Mouse (Mus musculus) midbrain, embryonic 12.5 days (tissue): ENCODE results near the gene Etnppl. TPM values are rescaled to one million over a fixed set of nuclear protein-coding genes. Genes with fewer than 3 reads are reported as not detected.

Experiments used
- ATAC-seq: fragments of 200-750 bp; cut with Nextera tagmentation; 2 replicates; pipeline ENCODE4 v1.8.0; 2017; ENCODE audit warnings: low read depth, moderate TSS enrichment, moderate library complexity; ENCODE audit not compliant: low FRiP score
- H3K27ac ChIP-seq: fragments of 300-500 bp; sonication (generic); replicated peaks from 2 replicates; pipeline ENCODE4 v1.5.1; 2016; ENCODE audit warnings: mild to moderate bottlenecking
- H3K27me3 ChIP-seq: fragments of 300-500 bp; sonication (generic); 2 replicates; pipeline ENCODE4 v1.6.1; 2016; ENCODE audit warnings: mild to moderate bottlenecking
- H3K36me3 ChIP-seq: fragments of 300-500 bp; sonication (generic); 2 replicates; pipeline ENCODE4 v1.6.1; 2016
- H3K4me1 ChIP-seq: fragments of 300-500 bp; sonication (generic); 2 replicates; pipeline ENCODE4 v1.6.1; 2016
- H3K4me2 ChIP-seq: fragments of 300-500 bp; sonication (generic); replicated peaks from 2 replicates; pipeline ENCODE4 v1.6.1; 2016; ENCODE audit warnings: mild to moderate bottlenecking, moderate library complexity
- H3K4me3 ChIP-seq: fragments of 300-500 bp; sonication (generic); 2 replicates; pipeline ENCODE4 v1.5.1; 2016; ENCODE audit warnings: mild to moderate bottlenecking
- H3K9ac ChIP-seq: fragments of 300-500 bp; sonication (generic); replicated peaks from 2 replicates; pipeline ENCODE4 v1.6.1; 2016; ENCODE audit warnings: mild to moderate bottlenecking, moderate library complexity
- H3K9me3 ChIP-seq: fragments of 300-500 bp; sonication (generic); 2 replicates; pipeline ENCODE4 v1.6.1; 2016; ENCODE audit warnings: mild to moderate bottlenecking
- WGBS: fragments of 180-500 bp; shearing (Covaris S2); methylation state at CpG from one replicate; pipeline ENCODE4 v1.1.7; 2016; 5-methylcytosine and 5-hydroxymethylcytosine counted together
- polyA plus RNA-seq: library from polyadenylated mRNA; unstranded; fragments of >200 nt; fragmentation: Nextera tagmentation; extraction: Ambion mirVana; gene quantifications from 2 replicates; pipeline ENCODE4 v1.2.1, GENCODE M21; 2016

The Etnppl gene
- 0.05 TPM in 1 of 2 replicates, not detected in the other for polyA plus RNA-seq

GRCm38 (mm10) chr3:130617439-130617898, at the start of gene Etnppl:
Gene Etnppl (plus strand): TSS chr3:130617448.
- no peak within 1 kb of the TSS for H3K4me3 ChIP-seq
- 3% methylated on average over 10 of the region's 10 CpGs for WGBS
- 0 out of 2 replicates have a peak, but pooled peaks have one; percentile 19 for ATAC-seq

GRCm38 (mm10) chr3:130568331-130569095, 48.7 kb upstream of the Etnppl start:
- no peaks in the 10 kb centered on the region for H3K36me3 ChIP-seq
- no peaks in the 10 kb centered on the region for H3K27me3 ChIP-seq
- H3K9me3 ChIP-seq = no peaks in the 10 kb centered on the region
- no peak for ATAC-seq
- WGBS = 88% methylated on average over 16 of the region's 16 CpGs
- no peak overlapping the region for H3K9ac ChIP-seq
- H3K4me2 ChIP-seq = no peak overlapping the region
- H3K27ac ChIP-seq = no peak overlapping the region
- H3K4me3 ChIP-seq = no peak overlapping the region
- H3K4me1 ChIP-seq = no peaks in the 10 kb centered on the region

More at GRCm38 (mm10) chr3:130617439-130617898, at the start of gene Etnppl:
- 0 out of 2 replicates have a peak, but pooled peaks cover 3% of the 10 kb centered on the region for H3K27me3 ChIP-seq
- peaks cover 8% of the 10 kb centered on the region; the same call in 1 of the 2 replicates for H3K4me1 ChIP-seq
- H3K36me3 ChIP-seq = no peaks in the 10 kb centered on the region
- no peak within 1 kb of the TSS for H3K27ac ChIP-seq
- no peaks in the 10 kb centered on the region for H3K9me3 ChIP-seq
- no peak within 1 kb of the TSS for H3K9ac ChIP-seq
- H3K4me2 ChIP-seq = peak within 1 kb of the TSS; percentile 38

- no peak overlapping the region for H3K9ac ChIP-seq
- 75% methylated on average over 5 of the region's 5 CpGs for WGBS
- H3K4me1 ChIP-seq = no peaks in the 10 kb centered on the region
- no peaks in the 10 kb centered on the region for H3K36me3 ChIP-seq
- no peak overlapping the region for H3K4me2 ChIP-seq
- no peak overlapping the region for H3K27ac ChIP-seq
- ATAC-seq = no peak
- H3K27me3 ChIP-seq = no peaks in the 10 kb centered on the region
- 0 out of 2 replicates have a peak, but pooled peaks cover 3% of the 10 kb centered on the region for H3K9me3 ChIP-seq
- no peak overlapping the region for H3K4me3 ChIP-seq
Measured at GRCm38 (mm10) chr3:130573243-130573642, 44.0 kb upstream of the Etnppl start.

GRCm38 (mm10) chr3:130574652-130575051, 42.6 kb upstream of the Etnppl start:
- Histone ChIP-seq H3K9me3 (0 out of 2 replicates have a peak, but pooled peaks cover 3% of the 10 kb centered on the region), H3K9ac (no peak overlapping the region), H3K4me2 (no peak overlapping the region), H3K27me3 (no peaks in the 10 kb centered on the region), H3K4me1 (no peaks in the 10 kb centered on the region), H3K4me3 (no peak overlapping the region), H3K36me3 (no peaks in the 10 kb centered on the region), H3K27ac (no peak overlapping the region)
- ATAC-seq = no peak
- 25% methylated on average over 5 of the region's 5 CpGs for WGBS

- H3K4me2 ChIP-seq = no peak overlapping the region
- 0 out of 2 replicates have a peak, but pooled peaks cover 3% of the 10 kb centered on the region for H3K9me3 ChIP-seq
- peaks cover 5% of the 10 kb centered on the region; the same call in 1 of the 2 replicates for H3K4me1 ChIP-seq
- H3K36me3 ChIP-seq = no peaks in the 10 kb centered on the region
- H3K4me3 ChIP-seq = no peak overlapping the region
- H3K9ac ChIP-seq = no peak overlapping the region
- no peak for ATAC-seq
- no peak overlapping the region for H3K27ac ChIP-seq
- H3K27me3 ChIP-seq = no peaks in the 10 kb centered on the region
- 65% methylated on average over 6 of the region's 6 CpGs for WGBS
Measured at GRCm38 (mm10) chr3:130576683-130577082, 40.6 kb upstream of the Etnppl start.

GRCm38 (mm10) chr3:130579501-130579900, 37.7 kb upstream of the Etnppl start:
- no peaks in the 10 kb centered on the region for H3K36me3 ChIP-seq
- no peak overlapping the region for H3K27ac ChIP-seq
- no peak overlapping the region for H3K9ac ChIP-seq
- no peak for ATAC-seq
- no peak overlapping the region for H3K4me2 ChIP-seq
- H3K27me3 ChIP-seq = no peaks in the 10 kb centered on the region
- 70% methylated on average over 17 of the region's 17 CpGs for WGBS
- H3K9me3 ChIP-seq = 0 out of 2 replicates have a peak, but pooled peaks cover 3% of the 10 kb centered on the region
- H3K4me3 ChIP-seq = no peak overlapping the region
- peaks cover 5% of the 10 kb centered on the region; the same call in 1 of the 2 replicates for H3K4me1 ChIP-seq

- Histone ChIP-seq H3K4me2 (no peak overlapping the region), H3K27me3 (no peaks in the 10 kb centered on the region), H3K4me3 (no peak overlapping the region), H3K27ac (no peak overlapping the region), H3K36me3 (no peaks in the 10 kb centered on the region), H3K4me1 (peaks cover 5% of the 10 kb centered on the region; the same call in 1 of the 2 replicates), H3K9me3 (0 out of 2 replicates have a peak, but pooled peaks cover 3% of the 10 kb centered on the region), H3K9ac (no peak overlapping the region)
- no peak for ATAC-seq
- WGBS = 77% methylated on average over 2 of the region's 2 CpGs
Measured at GRCm38 (mm10) chr3:130581577-130581976, 35.7 kb upstream of the Etnppl start.

GRCm38 (mm10) chr3:130582903-130583664, 34.2 kb upstream of the Etnppl start:
- no peak overlapping the region for H3K4me3 ChIP-seq
- no peaks in the 10 kb centered on the region for H3K9me3 ChIP-seq
- WGBS = 79% methylated on average over 13 of the region's 13 CpGs
- peaks cover 5% of the 10 kb centered on the region; the same call in 1 of the 2 replicates for H3K4me1 ChIP-seq
- no peak for ATAC-seq
- H3K36me3 ChIP-seq = no peaks in the 10 kb centered on the region
- H3K4me2 ChIP-seq = no peak overlapping the region
- H3K27ac ChIP-seq = no peak overlapping the region
- H3K27me3 ChIP-seq = no peaks in the 10 kb centered on the region
- no peak overlapping the region for H3K9ac ChIP-seq

GRCm38 (mm10) chr3:130584007-130584406, 33.2 kb upstream of the Etnppl start:
- H3K27me3 ChIP-seq = no peaks in the 10 kb centered on the region
- H3K4me1 ChIP-seq = peaks cover 5% of the 10 kb centered on the region; the same call in 1 of the 2 replicates
- no peak overlapping the region for H3K9ac ChIP-seq
- H3K4me2 ChIP-seq = no peak overlapping the region
- ATAC-seq = no peak
- no peaks in the 10 kb centered on the region for H3K9me3 ChIP-seq
- H3K36me3 ChIP-seq = no peaks in the 10 kb centered on the region
- no peak overlapping the region for H3K4me3 ChIP-seq
- no peak overlapping the region for H3K27ac ChIP-seq
- WGBS = 86% methylated on average over 7 of the region's 7 CpGs

GRCm38 (mm10) chr3:130595050-130595449, 22.2 kb upstream of the Etnppl start:
- 94% methylated on average over 8 of the region's 8 CpGs for WGBS
- no peak overlapping the region for H3K27ac ChIP-seq
- H3K27me3 ChIP-seq = no peaks in the 10 kb centered on the region
- H3K36me3 ChIP-seq = no peaks in the 10 kb centered on the region
- H3K9me3 ChIP-seq = no peaks in the 10 kb centered on the region
- H3K9ac ChIP-seq = no peak overlapping the region
- no peak overlapping the region for H3K4me2 ChIP-seq
- no peak for ATAC-seq
- no peak overlapping the region for H3K4me3 ChIP-seq
- no peaks in the 10 kb centered on the region for H3K4me1 ChIP-seq

GRCm38 (mm10) chr3:130601491-130601890, 15.8 kb upstream of the Etnppl start:
- Histone ChIP-seq H3K4me2 (no peak overlapping the region), H3K9me3 (no peaks in the 10 kb centered on the region), H3K27me3 (no peaks in the 10 kb centered on the region), H3K4me1 (no peaks in the 10 kb centered on the region), H3K36me3 (no peaks in the 10 kb centered on the region), H3K9ac (no peak overlapping the region), H3K4me3 (no peak overlapping the region), H3K27ac (no peak overlapping the region)
- 81% methylated on average over 10 of the region's 10 CpGs for WGBS
- ATAC-seq = no peak

- Histone ChIP-seq H3K4me3 (no peak overlapping the region), H3K9me3 (no peaks in the 10 kb centered on the region), H3K27me3 (no peaks in the 10 kb centered on the region), H3K27ac (no peak overlapping the region), H3K4me2 (no peak overlapping the region), H3K9ac (no peak overlapping the region), H3K4me1 (no peaks in the 10 kb centered on the region), H3K36me3 (no peaks in the 10 kb centered on the region)
- no peak for ATAC-seq
- WGBS = 85% methylated on average over 2 of the region's 2 CpGs
Measured at GRCm38 (mm10) chr3:130607924-130608323, 9.3 kb upstream of the Etnppl start.
